Mouse (Mus musculus) brain, embryonic 14.5 days (tissue): Measurements from ENCODE around the gene C8g. TPM values are rescaled to one million over a fixed set of nuclear protein-coding genes. Genes with fewer than 3 reads are reported as not detected.

Source experiments
- DNase-seq: peaks from one replicate; pipeline ENCODE4 v3.0.0-alpha.2; 2011; ENCODE audit warnings: low read depth
- CTCF ChIP-seq: fragments of 200-500 bp; IDR thresholded peaks from 2 replicates; pipeline ENCODE4 v1.5.1; 2012; ENCODE audit warnings: inconsistent platforms, mild to moderate bottlenecking, moderate library complexity, borderline replicate concordance; ENCODE audit not compliant: insufficient read depth, insufficient read length; ENCODE audit errors: extremely low read depth
- POLR2A ChIP-seq: fragments of 200-500 bp; IDR thresholded peaks from 2 replicates; pipeline ENCODE4 v1.6.1; 2012; ENCODE audit warnings: mild to moderate bottlenecking, inconsistent platforms, borderline replicate concordance; ENCODE audit not compliant: poor library complexity, insufficient read depth, insufficient read length, severe bottlenecking; ENCODE audit errors: extremely low read depth
- polyA plus RNA-seq: library from polyadenylated mRNA; depleted of rRNA; stranded (reverse); fragments of >200 nt; gene quantifications from 2 replicates; pipeline ENCODE4 v1.2.3, GENCODE M21; 2012

The C8g gene
- polyA plus RNA-seq, 1 experiment = 1.9 TPM

- no peak for DNase-seq
These were observed 23.4 kb downstream of the C8g start for GRCm38 (mm10) chr2:25477967-25478675.

GRCm38 (mm10) chr2:25477541-25477940, 24.0 kb downstream of the C8g start:
- no peak for DNase-seq
- TF ChIP-seq CTCF (no peak), POLR2A (no peak)

More at GRCm38 (mm10) chr2:25477967-25478675, 23.4 kb downstream of the C8g start:
- TF ChIP-seq POLR2A = no peak
- TF ChIP-seq CTCF = no peak

GRCm38 (mm10) chr2:25472550-25472949, 29.0 kb downstream of the C8g start:
- TF ChIP-seq CTCF (no peak), POLR2A (no peak)
- DNase-seq = no peak

- TF ChIP-seq POLR2A (no peak), CTCF (no peak)
These were observed 31.6 kb downstream of the C8g start, which contains the start of gene Ptgds for GRCm38 (mm10) chr2:25469969-25470368. Ptgds (minus strand) TSS chr2:25470046.

GRCm38 (mm10) chr2:25468962-25469915, 32.3 kb downstream of the C8g start:
- DNase-seq = peak; percentile 88
- no peak for TF ChIP-seq POLR2A
- no peak for TF ChIP-seq CTCF

More at GRCm38 (mm10) chr2:25469969-25470368, 31.6 kb downstream of the C8g start, which contains the start of gene Ptgds:
- DNase-seq = no peak

GRCm38 (mm10) chr2:25467606-25468303, 33.8 kb downstream of the C8g start:
- DNase-seq = no peak
- TF ChIP-seq POLR2A = no peak
- no peak for TF ChIP-seq CTCF

GRCm38 (mm10) chr2:25465816-25466635, 35.5 kb downstream of the C8g start:
- TF ChIP-seq POLR2A = no peak
- TF ChIP-seq CTCF = no peak
- peak; percentile 43 for DNase-seq

GRCm38 (mm10) chr2:25465256-25465655, 36.3 kb downstream of the C8g start:
- TF ChIP-seq POLR2A (no peak), CTCF (no peak)
- DNase-seq = no peak

GRCm38 (mm10) chr2:25463630-25464029, 37.9 kb downstream of the C8g start:
- no peak for DNase-seq
- TF ChIP-seq CTCF (no peak), POLR2A (no peak)

- DNase-seq = no peak
- TF ChIP-seq POLR2A = no peak
- TF ChIP-seq CTCF = no peak
These were observed 40.1 kb downstream of the C8g start for GRCm38 (mm10) chr2:25461407-25461806.
